Mouse (Mus musculus): ENCODE measurements around the gene Btf3.

Btf3 gene

DNA sequence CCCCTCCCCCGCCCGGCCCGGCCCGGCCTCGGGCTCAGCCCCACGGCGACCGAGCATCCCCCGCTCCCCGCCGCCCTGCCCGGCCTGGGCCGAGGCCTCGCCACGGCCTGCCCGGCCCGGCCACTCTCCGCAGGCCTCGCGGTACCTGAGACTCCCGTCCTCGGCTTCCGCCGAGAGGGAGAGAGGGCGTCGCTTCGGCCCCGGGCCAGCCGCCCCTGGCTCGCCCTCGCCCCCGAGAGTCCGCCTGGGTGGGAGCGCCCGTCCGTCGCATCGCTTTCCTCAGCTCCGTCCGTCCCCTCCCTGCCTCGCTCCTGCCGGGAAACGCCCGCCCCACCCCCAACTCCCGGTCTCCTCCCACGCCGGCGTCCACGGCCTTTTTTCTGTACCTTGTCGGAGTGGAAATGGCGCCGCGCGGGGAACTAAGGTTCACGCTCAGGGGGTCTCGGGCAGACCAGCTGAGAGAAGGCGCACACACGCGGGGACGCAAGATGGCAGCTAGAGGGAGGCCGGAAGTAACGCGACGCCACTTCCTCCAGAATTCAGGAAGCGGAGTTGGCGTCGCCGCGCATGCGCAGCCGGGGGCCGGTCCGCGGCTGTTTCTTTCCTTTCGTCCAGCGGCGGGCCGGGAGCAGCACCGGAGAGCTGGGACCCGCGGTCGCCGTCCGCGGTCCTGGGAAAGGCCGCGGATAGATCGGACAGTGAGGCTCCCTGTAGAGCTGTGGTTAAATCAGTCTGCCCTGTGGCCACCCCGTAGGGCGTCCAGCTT is at the start of gene Btf3:
Gene Btf3, minus strand, starts transcription at position 527 of the 766 bp plus-strand sequence.
- DNase-seq (ENCODE audit: low read depth, low spot score) = peak; percentile 95

DNA sequence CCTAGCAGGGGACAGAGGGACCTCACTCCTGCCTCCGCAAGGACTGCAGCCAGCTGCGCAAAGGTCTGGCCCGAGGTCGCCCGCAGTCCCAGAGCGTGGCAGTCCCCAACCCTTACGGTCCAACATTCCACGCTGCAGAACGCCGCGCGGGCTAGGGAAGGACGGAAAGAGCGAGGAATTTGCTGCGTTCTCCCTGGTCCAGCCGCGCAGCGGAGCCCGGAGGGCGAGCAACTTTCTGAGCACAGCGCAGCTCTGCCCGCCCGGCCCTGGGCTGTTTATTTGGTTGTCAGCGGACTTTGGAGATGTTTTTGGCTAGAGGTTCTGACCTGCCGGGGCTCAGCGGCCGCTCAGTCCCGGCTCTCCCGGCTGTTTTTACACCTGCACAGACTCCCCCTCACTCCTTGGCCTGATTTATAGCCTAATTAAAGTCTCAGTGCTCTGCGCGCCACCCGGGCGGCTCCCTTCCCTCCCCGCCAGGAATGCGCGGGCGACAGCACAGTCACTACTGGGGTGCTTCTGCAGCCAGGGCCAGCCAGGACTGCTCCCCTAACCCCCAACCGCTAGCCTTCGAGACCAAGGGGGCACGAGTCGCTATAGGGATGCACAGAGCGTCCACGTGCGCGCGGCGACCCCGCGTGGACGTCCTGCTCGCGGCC is 49.1 kb upstream of the Btf3 start:
- DNase-seq (ENCODE audit: low read depth, low spot score) = no peak

DNA sequence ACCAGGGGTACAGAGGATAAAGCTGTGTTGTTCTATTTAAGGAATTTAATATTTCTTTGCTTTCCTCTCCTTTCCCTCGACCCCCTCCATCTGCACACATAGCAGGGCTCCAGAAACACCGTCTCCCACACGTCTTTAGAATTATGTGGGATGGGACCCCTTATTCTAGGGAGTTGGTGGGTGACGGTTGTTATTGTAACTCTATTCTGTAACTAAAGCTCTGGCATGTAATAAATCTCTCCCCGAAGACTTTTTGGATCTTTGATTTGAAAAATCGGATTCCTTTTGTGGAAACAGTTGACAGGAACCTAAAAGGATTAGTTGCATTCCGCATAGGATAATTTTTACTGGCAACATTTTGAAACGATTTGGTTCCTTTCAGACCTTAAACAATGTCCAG is 48.3 kb upstream of the Btf3 start:
- no peak for DNase-seq (ENCODE audit: low read depth, low spot score)

DNA sequence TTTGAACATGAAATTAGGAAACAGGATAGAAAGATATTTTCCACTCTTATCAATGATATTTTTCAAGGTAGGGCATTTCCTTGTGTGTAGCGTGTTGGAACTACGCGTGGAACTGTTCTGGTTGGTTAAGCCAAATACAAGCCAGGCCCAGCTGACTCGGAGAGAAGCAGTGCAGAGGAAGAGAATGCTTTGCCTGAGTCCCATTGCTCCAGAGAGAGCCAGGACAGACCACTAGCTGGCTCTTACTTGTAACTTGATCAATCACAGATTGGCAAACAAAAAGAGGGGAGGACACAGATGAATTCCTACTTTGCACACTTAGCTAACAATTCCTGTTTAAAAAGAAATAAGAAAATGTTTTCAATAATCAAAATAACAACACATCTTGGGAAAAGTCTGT is 46.2 kb upstream of the Btf3 start:
- no peak for DNase-seq (ENCODE audit: low read depth, low spot score)

DNA sequence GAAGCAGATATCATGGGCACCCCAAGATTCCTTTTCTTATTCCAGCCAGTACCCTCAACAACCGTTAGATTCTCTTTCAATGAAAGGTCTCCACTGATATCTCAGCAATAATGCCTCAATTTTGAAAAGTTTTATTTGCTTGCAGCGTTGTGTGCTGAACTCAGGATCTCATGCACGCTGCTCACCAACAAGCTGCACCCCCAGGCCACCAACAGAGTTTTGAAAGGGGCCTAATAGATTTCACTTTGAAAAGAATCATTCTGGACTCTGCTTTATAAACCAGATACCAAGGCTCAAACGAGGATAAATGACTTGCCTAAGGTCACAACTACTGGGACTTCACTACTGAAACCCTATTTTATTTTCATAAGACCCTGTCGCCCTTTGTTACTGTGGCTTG is 44.4 kb upstream of the Btf3 start:
- no peak for DNase-seq (ENCODE audit: low read depth, low spot score)

DNA sequence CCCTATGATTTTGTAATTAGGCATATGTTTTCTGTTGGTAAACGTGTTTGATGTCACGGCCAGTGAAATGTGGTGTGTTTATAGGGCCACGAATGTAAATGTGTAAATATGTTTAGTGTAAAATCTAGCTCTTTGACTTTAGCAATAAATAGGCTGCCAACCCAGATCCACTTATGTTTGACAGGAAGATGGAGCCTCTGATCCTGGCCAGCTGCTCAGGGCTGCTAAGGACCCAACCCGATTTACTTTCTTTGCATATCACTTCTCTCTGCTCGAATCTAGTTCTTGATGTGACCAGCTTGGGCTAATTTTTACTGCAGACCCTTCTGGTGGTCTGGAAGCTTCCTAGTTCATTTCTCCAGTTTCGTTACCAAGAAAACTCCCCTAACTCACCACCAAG is 43.6 kb upstream of the Btf3 start:
- no peak for DNase-seq (ENCODE audit: low read depth, low spot score)

DNA sequence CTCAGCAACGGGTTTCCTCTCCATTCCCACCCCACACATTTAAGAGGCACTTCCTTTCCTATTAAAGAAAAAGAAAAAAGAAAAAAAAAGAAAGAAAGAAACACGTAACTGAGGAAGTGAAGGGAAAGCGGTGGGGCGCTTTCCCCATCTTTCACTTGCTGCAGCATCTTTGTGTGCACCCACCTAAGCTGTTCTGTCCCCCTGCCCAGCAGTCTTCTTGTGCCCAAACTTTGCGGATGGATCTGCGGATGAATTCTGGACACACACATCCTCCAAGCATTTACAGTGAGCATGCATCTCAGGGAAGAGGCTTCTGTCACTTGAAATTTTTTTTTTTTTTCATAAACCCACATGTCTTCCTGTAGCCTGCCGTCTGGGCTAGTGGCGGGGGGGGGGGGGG is 42.5 kb upstream of the Btf3 start:
- no peak for DNase-seq (ENCODE audit: low read depth, low spot score)

DNA sequence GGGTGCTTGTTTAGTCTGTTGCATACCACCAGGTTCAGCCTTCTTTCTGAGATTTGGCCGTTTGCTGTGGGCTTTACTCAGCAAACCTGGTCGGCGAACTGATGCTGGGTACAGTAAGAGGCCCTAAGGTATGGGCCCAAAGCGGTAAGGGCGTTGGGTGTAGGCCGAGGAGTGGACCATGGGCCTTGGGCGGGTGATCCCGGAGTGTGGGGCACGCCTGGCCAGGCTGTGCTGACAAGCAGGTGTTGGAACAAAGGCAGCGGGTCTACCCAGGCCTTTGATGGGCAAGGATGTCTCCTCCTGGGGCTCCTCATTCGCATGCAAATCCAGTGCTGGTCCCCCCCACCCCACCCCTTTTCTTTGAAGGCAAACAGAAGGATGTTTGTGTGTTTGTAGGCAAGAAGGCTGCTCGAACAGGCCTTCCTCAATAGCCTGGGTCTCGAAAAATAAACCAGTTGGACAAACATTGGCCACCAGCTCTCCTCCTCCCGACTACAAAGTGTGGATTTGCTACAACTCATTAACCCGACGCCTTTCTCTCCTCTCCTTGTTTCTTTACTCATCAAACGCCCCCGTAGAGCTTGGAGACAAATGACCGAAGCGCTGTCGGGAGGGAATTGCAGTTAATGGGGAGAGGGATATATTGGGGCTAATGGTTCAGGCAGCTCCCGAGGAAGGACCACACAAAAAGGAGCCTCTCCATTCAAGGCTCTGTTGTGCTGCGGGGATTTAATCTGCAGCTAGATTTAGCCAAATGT is 41.8 kb upstream of the Btf3 start:
- no peak for DNase-seq (ENCODE audit: low read depth, low spot score)

DNA sequence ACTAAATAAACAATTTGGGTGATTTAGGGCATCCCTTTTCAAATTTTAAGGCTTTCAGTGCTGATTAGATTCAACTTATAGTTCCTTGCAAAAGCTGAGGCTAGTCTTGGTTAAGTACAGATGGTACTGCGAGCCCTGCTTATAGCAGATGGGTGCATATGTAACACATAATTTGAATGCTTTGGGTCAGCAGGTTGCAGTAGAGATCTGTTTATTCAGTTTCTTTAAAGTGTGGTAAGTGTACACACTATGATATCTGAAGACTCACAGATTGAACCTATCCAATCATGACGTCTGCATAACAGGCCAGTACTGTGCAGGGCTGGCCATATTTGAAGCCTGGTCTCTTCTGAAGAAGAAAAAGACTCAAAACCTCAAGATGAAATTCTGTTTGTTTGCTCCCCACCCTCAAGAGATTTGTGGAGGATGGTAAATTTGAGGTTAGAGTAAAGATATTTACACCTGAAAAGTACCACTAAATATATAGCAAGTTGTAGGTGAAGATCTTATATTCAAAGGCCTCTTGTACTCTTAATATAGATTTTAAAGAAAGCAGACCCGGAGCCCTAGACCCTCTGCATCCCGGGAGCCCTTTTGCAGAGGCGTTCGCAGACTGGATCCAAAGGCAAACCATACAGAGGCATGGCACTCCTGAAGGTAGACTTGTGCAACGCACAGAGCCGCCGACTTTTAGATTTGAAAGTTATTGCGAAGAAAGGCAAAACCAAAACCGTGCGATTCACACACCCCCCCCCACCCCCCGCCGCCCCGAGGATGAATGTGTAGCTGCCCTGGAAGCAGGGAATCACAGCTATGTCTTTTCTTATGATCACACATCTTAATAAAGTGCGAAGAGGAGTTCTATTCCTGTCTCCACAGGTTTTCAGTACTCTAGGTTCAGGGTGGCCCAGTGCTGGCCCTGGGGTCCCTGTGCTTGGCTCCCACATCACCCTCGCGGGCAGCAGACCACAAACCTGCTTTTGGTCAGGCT is 40.9 kb upstream of the Btf3 start:
- DNase-seq (ENCODE audit: low read depth, low spot score) = no peak

DNA sequence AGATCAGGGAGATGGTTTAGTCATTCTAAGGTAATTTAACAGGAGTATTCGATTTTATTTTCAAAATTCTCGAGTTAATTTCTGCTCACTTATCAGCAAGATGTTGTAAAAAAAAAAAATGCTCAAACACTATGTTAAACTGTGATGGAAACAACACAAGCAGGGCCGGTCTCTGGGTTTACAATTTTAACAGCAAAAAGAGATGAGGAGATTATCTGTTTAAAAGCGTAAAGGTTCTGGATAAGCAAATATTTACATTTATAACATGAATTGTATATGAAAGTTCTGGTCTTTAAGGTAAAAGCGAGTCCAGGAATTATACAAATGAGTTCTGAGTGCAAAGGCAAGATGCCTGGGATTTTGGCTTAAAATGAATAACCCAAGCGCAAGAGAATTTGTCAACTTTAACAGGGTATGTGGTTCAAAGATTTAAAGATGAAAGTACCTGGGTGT is 40.2 kb upstream of the Btf3 start:
- DNase-seq (ENCODE audit: low read depth, low spot score) = no peak

DNA sequence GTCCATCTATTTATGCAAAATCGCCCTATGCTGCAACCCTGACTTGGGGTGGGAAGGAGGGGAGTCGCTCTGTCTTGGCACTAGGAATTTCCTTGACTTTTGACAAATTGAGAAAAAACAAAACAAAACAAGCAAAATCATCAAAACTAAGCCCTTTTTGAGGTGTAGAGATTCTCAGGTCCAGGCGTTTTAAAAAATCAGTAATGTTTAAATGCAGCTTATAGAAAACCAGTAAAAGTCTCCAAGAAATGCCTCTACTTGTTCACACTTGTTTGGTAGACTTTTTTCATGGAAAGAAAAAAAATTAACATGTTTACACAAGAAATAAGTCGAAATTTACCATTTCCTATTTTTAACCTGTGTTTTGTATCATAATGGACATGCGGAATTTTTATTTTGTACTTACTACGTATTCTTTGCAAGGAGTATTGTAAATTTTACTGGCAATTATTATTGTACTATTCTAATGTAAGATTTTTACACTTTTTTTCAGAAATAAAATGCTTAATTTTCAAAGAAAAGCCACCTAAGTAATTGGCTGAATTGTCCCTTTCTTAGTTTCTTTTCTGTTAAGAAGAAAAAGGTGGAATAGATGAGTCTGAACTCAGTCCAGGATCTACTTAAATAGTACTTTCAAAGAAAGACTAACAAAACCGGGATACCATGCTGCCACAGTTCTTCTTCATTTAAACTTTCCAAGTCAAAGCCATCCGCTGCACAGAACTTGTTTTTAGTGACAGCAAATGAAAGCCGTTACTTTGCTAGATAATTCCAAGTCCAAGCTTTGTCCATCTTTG is 39.6 kb upstream of the Btf3 start:
- DNase-seq (ENCODE audit: low read depth, low spot score) = no peak

DNA sequence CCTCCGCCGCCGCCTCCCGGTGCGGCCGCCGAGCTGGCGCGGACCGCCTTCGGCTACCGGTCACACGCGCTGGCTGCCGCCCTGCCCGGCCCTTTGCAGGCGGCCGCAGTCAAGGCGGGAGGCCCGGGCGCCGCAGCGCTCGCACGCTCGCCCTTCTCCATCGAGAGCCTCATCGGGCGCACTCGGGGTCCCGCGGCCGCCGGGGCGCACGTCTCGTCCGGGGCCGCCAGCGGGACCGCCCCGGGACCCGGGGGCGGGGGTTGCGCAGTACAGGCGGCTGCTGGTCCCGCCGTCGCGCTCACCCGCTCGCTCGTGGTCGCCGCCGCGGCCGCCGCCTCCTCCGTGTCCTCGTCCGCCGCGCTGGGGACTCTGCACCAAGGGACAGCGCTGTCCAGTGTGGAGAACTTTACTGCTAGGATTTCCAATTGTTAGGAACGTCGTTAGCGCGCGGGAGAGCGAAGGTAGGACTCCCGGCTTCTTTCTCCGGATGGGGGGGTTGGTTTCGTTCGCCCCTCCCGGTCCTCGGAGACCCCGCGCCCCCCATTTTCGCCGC is 38.8 kb upstream of the Btf3 start:
- DNase-seq (ENCODE audit: low read depth, low spot score) = no peak

DNA sequence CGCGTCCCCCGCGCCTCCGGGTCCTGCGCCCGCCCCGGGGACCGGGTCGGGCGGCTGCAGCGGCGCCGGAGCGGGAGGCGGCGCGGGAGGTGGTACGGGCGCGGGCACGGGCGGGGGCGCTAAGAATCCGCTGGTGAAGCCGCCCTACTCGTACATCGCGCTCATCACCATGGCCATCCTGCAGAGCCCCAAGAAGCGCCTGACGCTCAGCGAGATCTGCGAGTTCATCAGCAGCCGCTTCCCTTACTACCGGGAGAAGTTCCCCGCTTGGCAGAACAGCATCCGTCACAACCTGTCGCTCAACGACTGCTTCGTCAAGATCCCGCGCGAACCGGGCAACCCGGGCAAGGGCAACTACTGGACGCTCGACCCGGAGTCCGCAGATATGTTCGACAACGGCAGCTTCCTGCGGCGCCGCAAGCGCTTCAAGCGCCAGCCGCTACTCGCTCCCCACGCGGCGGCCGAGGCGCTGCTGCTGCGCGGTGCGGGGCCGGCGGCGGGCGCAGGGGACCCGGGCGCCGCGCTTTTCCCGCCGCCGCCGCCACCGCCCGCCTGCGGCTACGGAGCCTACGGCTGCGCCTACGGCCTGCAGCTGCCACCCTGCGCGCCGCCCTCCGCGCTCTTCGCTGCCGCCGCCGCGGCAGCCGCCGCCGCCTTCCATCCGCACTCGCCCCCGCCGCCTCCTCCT is 38.2 kb upstream of the Btf3 start:
- no peak for DNase-seq (ENCODE audit: low read depth, low spot score)

DNA sequence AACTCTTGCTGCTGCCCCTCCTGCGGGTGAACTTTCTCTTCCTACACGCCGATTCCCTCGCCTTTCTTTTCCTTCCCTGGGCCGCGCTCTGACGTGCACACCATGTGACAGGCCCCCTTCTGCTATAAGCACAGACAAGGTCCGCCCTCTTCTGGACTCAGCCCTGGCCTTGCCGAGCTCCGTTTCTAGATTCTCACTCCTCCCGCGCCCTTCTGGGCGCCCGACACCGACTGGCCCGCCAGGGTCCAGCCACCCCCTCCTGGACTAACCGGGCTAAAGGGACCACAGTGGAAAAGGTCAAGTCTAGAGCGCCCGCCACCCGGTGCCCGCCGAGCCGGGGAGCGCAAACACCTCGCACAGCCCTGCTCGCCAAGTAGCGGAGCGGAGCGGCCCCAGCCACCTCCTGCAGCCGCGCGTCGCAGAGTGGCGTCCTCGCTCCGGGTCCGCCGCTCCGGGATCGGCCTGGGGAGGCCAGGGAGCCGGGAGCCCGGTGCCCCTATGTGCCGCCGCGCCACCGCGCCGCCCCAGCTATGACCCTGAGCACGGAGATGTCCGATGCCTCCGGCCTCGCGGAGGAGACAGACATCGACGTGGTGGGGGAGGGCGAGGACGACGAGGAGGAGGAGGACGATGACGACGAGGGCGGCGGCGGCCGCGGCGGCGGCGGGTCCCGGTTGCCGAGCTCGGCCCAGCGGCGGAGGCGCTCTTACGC is 37.4 kb upstream of the Btf3 start, which contains the start of gene Foxd1:
Gene Foxd1, plus strand, starts transcription at position 153 of the 712 bp plus-strand sequence.
- DNase-seq (ENCODE audit: low read depth, low spot score) = no peak

DNA sequence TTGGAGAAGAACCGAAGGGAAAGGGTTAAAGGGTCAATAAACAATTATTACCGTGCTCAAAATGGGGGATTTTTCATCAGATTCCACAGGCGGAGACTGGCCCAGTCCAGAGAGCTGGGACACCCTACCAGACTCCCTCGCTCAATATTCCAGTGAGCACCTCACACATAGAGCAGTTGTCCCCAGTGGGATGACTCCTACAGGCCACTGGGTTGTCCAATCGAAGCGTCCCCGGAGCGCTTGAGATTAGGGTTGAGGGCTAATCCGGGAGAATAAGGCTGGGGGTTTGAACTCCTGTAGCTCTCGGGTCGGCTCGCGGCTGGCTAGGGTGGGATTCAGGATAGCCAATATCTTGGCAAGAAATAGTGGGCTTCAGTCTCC is 36.9 kb upstream of the Btf3 start:
- DNase-seq (ENCODE audit: low read depth, low spot score) = no peak

DNA sequence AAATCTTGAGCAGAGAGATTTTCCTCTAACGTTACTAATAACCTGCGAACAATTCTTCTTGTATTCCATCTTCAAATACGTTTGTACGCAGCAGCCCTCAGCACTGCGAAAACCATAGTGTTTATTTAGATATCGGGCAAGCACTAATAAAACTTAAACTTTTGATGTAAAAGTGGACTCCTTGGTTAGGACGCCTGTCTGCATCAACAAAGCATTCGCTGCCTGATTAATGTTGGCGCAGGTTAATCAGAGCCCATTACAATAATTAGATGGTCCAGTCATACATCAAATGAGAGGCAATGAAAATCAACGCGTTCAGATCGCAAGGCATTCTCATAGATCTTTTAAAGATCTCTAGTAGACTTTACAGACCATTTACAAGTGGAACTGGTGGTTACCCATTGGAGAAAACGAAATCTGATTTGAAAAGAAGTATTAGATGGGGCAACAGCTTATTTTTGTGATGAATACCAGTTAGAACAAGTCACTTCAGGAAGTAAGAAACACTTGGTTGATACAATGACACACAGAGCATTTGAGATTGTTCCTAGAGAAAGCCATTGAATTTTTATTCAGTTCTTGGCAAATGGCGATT is 35.7 kb upstream of the Btf3 start:
- DNase-seq (ENCODE audit: low read depth, low spot score) = no peak

DNA sequence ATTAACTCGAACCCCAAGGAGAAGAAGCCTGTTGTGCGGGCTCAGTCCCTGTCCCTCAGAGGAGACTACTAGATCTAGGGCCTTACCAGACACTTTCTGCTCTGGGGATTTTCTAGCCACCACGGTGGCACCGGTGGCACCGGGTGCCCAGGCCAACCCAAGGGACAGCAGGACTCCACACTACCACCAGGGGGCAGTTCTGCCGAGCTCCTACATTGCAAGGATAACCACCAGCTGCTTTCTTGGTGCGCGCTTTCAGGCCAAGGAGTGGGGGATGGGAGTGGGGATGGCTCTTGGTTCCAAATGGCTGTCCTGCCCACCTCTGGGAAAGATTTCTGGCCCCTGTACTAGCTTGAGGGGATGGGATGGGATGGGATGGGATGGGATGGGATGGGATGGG is 34.7 kb upstream of the Btf3 start:
- DNase-seq (ENCODE audit: low read depth, low spot score) = peak; percentile 43

DNA sequence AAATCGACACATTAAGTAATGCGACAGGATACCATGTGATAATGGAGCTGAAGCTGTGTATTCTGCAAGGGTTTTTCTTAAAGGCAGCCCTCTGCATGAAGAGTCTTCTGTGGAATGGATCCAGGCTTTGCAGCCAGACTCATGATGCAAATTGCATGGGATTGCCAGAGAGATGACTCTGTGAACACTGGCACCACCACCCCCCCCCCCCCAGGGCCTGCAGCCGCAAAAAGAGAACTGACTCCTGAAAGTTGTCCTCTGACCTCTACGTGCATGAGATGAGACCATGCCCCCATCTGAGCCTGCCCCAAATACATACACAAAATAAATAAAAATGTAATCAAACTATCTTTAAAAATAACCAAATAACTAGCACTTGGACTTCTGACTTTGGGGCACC is 32.7 kb upstream of the Btf3 start:
- no peak for DNase-seq (ENCODE audit: low read depth, low spot score)

DNA sequence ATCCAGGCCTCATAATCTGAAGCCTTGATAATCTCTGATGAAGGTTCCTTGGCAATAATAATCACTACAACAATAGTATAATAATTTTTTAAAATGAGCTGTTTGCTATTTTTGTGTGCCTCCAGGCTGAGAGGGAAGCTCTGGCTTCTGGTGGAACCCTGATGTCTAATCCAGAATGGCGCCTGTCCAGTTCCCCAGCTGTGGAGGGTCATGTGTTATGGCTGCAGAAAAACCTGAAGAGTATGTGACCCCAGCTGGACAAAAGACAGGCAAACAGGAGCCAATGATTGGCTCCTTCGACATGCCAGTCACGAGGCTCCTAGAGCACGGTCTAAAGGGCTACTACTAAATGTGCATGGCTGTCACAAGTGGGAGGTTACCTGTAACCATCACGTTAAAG is 23.7 kb upstream of the Btf3 start:
- DNase-seq (ENCODE audit: low read depth, low spot score) = no peak
